Mouse (Mus musculus): ENCODE data around the gene Dpep1.
A peak's percentile ranks its signal among the peaks of the same experiment; 100 is the strongest.

Gene Dpep1

GRCm38 (mm10) chr8:123185566-123186409 lies at the start of gene Dpep1:
TSS of gene Dpep1 (plus strand) at chr8:123186242.
- no peak for DNase-seq (ENCODE audit: low spot score in 2 of 2)

GRCm38 (mm10) chr8:123136287-123136686 lies 49.8 kb upstream of the Dpep1 start:
- no peak for DNase-seq (ENCODE audit: low spot score in 2 of 2)

GRCm38 (mm10) chr8:123137645-123138077 lies 48.4 kb upstream of the Dpep1 start:
- no peak for DNase-seq (ENCODE audit: low spot score in 2 of 2)

- DNase-seq (ENCODE audit: low spot score in 2 of 2): no peak
Observed at GRCm38 (mm10) chr8:123138741-123139140, 47.3 kb upstream of the Dpep1 start.

- no peak for DNase-seq (ENCODE audit: low spot score in 2 of 2)
Observed at GRCm38 (mm10) chr8:123141741-123142462, 44.1 kb upstream of the Dpep1 start.

GRCm38 (mm10) chr8:123145279-123145678 lies 40.8 kb upstream of the Dpep1 start:
- peak in 1 of 2 experiments; percentile 52 for DNase-seq (ENCODE audit: low spot score in 2 of 2)

GRCm38 (mm10) chr8:123146390-123146789 lies 39.7 kb upstream of the Dpep1 start:
- DNase-seq (ENCODE audit: low spot score in 2 of 2): no peak

- DNase-seq (ENCODE audit: low spot score in 2 of 2): no peak
Observed at GRCm38 (mm10) chr8:123150737-123151171, 35.3 kb upstream of the Dpep1 start.

- DNase-seq (ENCODE audit: low spot score in 2 of 2): peak; percentile 30 to 33
Observed at GRCm38 (mm10) chr8:123155177-123155576, 30.9 kb upstream of the Dpep1 start.

GRCm38 (mm10) chr8:123156070-123156773 lies 29.8 kb upstream of the Dpep1 start:
- DNase-seq (ENCODE audit: low spot score in 2 of 2): peak; percentile 46 to 49

GRCm38 (mm10) chr8:123157888-123158465 lies 28.1 kb upstream of the Dpep1 start, which contains the start of gene Sult5a1:
TSS of gene Sult5a1 (minus strand) at chr8:123158315.
- DNase-seq (ENCODE audit: low spot score in 2 of 2): no peak

- no peak for DNase-seq (ENCODE audit: low spot score in 2 of 2)
Observed at GRCm38 (mm10) chr8:123181391-123181790, 4.7 kb upstream of the Dpep1 start.

- DNase-seq (ENCODE audit: low spot score in 2 of 2): no peak
Observed at GRCm38 (mm10) chr8:123188006-123188405, 2.0 kb downstream of the Dpep1 start.

GRCm38 (mm10) chr8:123188841-123189240 lies 2.8 kb downstream of the Dpep1 start:
- no peak for DNase-seq (ENCODE audit: low spot score in 2 of 2)

- peak in 1 of 2 experiments; percentile 79 for DNase-seq (ENCODE audit: low spot score in 2 of 2)
Observed at GRCm38 (mm10) chr8:123190678-123191077, 4.6 kb downstream of the Dpep1 start.

GRCm38 (mm10) chr8:123191908-123192307 lies 5.9 kb downstream of the Dpep1 start:
- DNase-seq (ENCODE audit: low spot score in 2 of 2): no peak

- no peak for DNase-seq (ENCODE audit: low spot score in 2 of 2)
Observed at GRCm38 (mm10) chr8:123193771-123194170, 7.7 kb downstream of the Dpep1 start.

GRCm38 (mm10) chr8:123197016-123197415 lies 11.0 kb downstream of the Dpep1 start:
- peak; percentile 27 to 76 for DNase-seq (ENCODE audit: low spot score in 2 of 2)

GRCm38 (mm10) chr8:123199864-123200263 lies 13.8 kb downstream of the Dpep1 start:
- DNase-seq (ENCODE audit: low spot score in 2 of 2): no peak

- DNase-seq (ENCODE audit: low spot score in 2 of 2): peak; percentile 72 to 81
Observed at GRCm38 (mm10) chr8:123202288-123202687, 16.2 kb downstream of the Dpep1 start.

GRCm38 (mm10) chr8:123203571-123203970 lies 17.5 kb downstream of the Dpep1 start:
- DNase-seq (ENCODE audit: low spot score in 2 of 2): no peak

GRCm38 (mm10) chr8:123211876-123212275 lies 25.8 kb downstream of the Dpep1 start:
- no peak for DNase-seq (ENCODE audit: low spot score in 2 of 2)
